Mouse (Mus musculus) forebrain, embryonic 10.5 days (tissue): ENCODE results near the gene Mvb12a. TPM values are rescaled to one million over a fixed set of nuclear protein-coding genes. Genes with fewer than 3 reads are reported as not detected.
A peak's percentile ranks its signal among the peaks of the same experiment; 100 is the strongest.

Experiments
- DNase-seq: peaks from one replicate; pipeline ENCODE4 v3.0.0-alpha.2; 2017; ENCODE audit warnings: low spot score; ENCODE audit errors: extremely low spot score
- H3K27ac ChIP-seq: fragments of 300-500 bp; sonication (generic); 2 replicates; pipeline ENCODE4 v1.5.1; 2016; ENCODE audit warnings: mild to moderate bottlenecking
- H3K27me3 ChIP-seq: fragments of 300-500 bp; sonication (generic); 2 replicates; pipeline ENCODE4 v1.6.1; 2016; ENCODE audit warnings: mild to moderate bottlenecking; ENCODE audit not compliant: poor library complexity, severe bottlenecking
- H3K36me3 ChIP-seq: fragments of 300-500 bp; sonication (generic); replicated peaks from 2 replicates; pipeline ENCODE4 v1.6.1; 2016; ENCODE audit warnings: mild to moderate bottlenecking, moderate library complexity
- H3K4me1 ChIP-seq: fragments of 300-500 bp; sonication (generic); 2 replicates; pipeline ENCODE4 v1.6.1; 2016
- H3K4me3 ChIP-seq: fragments of 300-500 bp; sonication (generic); 2 replicates; pipeline ENCODE4 v1.5.1; 2016; ENCODE audit warnings: mild to moderate bottlenecking, moderate library complexity
- H3K9me3 ChIP-seq: fragments of 300-500 bp; sonication (generic); 2 replicates; pipeline ENCODE4 v1.6.1; 2016; ENCODE audit warnings: mild to moderate bottlenecking, moderate library complexity
- WGBS: fragments of 180-500 bp; shearing (Covaris S2); methylation state at CpG from one replicate; pipeline ENCODE4 v1.1.7; 2016; 5-methylcytosine and 5-hydroxymethylcytosine counted together
- polyA plus RNA-seq: library from polyadenylated mRNA; unstranded; fragments of >200 nt; fragmentation: Nextera tagmentation; extraction: Ambion mirVana; gene quantifications from 2 replicates; pipeline ENCODE4 v1.2.1, GENCODE M21; 2016

The Mvb12a gene
- polyA plus RNA-seq, 1 experiment from 2014 or later: 66.0 TPM

- 79% methylated on average over 3 of the region's 3 CpGs for WGBS
- DNase-seq: no peak
- no peak overlapping the region for H3K4me3 ChIP-seq
Measured at GRCm38 (mm10) chr8:71560071-71560470, 17.3 kb downstream of the Mvb12a start.

DNA sequence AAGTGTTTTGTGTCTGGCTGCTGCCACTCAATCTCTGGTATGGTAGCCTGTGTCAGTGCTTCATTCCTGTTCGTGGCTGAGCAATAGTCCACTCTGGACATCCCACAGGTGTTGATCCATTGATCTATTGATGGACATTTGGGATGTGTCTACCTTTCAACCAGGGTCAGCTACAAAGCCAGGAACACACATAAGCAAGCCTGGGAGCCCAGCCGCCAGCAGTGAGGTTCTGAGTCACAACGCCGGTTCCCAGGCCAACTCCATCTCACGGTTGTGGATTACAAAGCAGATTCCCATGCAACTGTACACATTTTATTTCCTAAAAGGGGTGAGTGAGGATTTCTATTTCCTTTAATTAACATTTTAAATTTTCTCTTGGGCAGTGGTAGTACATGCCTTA, 18.0 kb downstream of the Mvb12a start:
- peaks cover 7% of the 10 kb centered on the region; the same call in 1 of the 2 replicates for H3K9me3 ChIP-seq
- H3K4me3 ChIP-seq: no peak overlapping the region
- no peak for DNase-seq
- no peaks in the 10 kb centered on the region for H3K36me3 ChIP-seq
- H3K27ac ChIP-seq: no peak overlapping the region
- peaks cover 22% of the 10 kb centered on the region for H3K4me1 ChIP-seq
- H3K27me3 ChIP-seq: peaks cover 98% of the 10 kb centered on the region
- WGBS: 83% methylated on average over 5 of the region's 5 CpGs

More at GRCm38 (mm10) chr8:71560071-71560470, 17.3 kb downstream of the Mvb12a start:
- no peak overlapping the region for H3K27ac ChIP-seq
- peaks cover 7% of the 10 kb centered on the region; the same call in 1 of the 2 replicates for H3K9me3 ChIP-seq
- H3K27me3 ChIP-seq: peaks cover 100% of the 10 kb centered on the region
- H3K4me1 ChIP-seq: peaks cover 22% of the 10 kb centered on the region
- H3K36me3 ChIP-seq: no peaks in the 10 kb centered on the region

DNA sequence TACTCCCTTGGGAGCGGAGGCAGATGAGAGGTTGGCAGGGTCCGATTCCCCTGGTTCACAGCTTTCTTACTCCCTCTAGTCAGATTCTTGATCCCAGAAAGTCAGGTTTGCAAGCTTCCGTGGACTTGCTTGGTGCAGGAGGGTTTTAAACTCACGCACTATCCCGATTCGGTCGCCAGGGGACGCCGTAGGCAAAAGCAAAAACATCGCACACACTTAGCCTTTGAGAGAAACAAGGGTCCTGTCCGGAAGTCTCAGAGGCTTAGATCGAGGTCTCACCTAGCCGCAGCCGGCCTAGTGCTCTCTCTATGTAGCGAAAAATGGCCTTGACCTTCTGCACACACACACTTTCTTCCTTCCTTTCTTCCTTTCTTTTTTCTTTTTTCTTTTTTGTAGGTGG, 18.7 kb downstream of the Mvb12a start:
- WGBS: 4% methylated on average over 15 of the region's 15 CpGs

GRCm38 (mm10) chr8:71562751-71563150, 20.0 kb downstream of the Mvb12a start:
- peaks cover 22% of the 10 kb centered on the region for H3K4me1 ChIP-seq
- WGBS: under 1% methylated on average over 33 of the region's 33 CpGs
- H3K36me3 ChIP-seq: no peaks in the 10 kb centered on the region
- 0 out of 2 replicates have a peak overlapping the region, but pooled peaks have one; percentile 26 for H3K27ac ChIP-seq
- H3K27me3 ChIP-seq: peaks cover 98% of the 10 kb centered on the region
- DNase-seq: peak; percentile 70
- H3K9me3 ChIP-seq: peaks cover 7% of the 10 kb centered on the region; the same call in 1 of the 2 replicates
- H3K4me3 ChIP-seq: peak overlapping the region; percentile 40

More for the DNA sequence above, 18.7 kb downstream of the Mvb12a start:
- H3K4me3 ChIP-seq: no peak overlapping the region
- peak; percentile 80 for DNase-seq
- H3K9me3 ChIP-seq: peaks cover 7% of the 10 kb centered on the region; the same call in 1 of the 2 replicates
- H3K36me3 ChIP-seq: no peaks in the 10 kb centered on the region
- H3K27ac ChIP-seq: no peak overlapping the region
- H3K27me3 ChIP-seq: peaks cover 98% of the 10 kb centered on the region
- H3K4me1 ChIP-seq: peaks cover 22% of the 10 kb centered on the region

GRCm38 (mm10) chr8:71563992-71564391, 21.3 kb downstream of the Mvb12a start:
- WGBS: 86% methylated on average over 4 of the region's 4 CpGs
- Histone ChIP-seq H3K36me3 (no peaks in the 10 kb centered on the region), H3K27ac (no peak overlapping the region), H3K27me3 (peaks cover 98% of the 10 kb centered on the region), H3K9me3 (peaks cover 7% of the 10 kb centered on the region; the same call in 1 of the 2 replicates), H3K4me3 (no peak overlapping the region), H3K4me1 (peaks cover 20% of the 10 kb centered on the region)
- no peak for DNase-seq

DNA sequence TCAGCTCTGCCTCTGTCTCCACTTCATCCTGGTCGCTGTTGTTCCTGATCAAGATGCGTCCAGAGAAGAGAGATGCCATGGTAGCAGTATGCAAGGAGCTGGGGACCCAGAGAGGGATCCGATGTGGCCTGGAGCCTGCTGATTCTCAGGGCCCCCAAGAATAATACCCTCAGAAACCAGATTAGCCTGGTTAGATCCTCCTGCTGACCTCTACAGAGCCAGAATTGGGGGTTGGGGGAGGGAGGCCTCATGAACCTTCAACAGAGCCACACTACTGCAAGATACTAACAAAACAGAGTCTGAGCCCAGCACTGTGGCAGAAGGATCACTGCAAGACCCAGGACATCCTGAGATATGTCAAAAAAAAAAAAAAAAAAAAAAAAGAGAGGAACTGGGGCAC, 23.8 kb downstream of the Mvb12a start, which contains the start of gene Nxnl1:
Gene Nxnl1 (minus strand): TSS at position 101 of the 400 bp plus-strand sequence.
- Histone ChIP-seq H3K4me1 (peaks cover 42% of the 10 kb centered on the region), H3K4me3 (no peak within 1 kb of the TSS), H3K9me3 (peaks cover 7% of the 10 kb centered on the region; the same call in 1 of the 2 replicates), H3K36me3 (no peaks in the 10 kb centered on the region), H3K27me3 (peaks cover 77% of the 10 kb centered on the region), H3K27ac (no peak within 1 kb of the TSS)
- DNase-seq: no peak
- WGBS: 57% methylated on average over 3 of the region's 3 CpGs

GRCm38 (mm10) chr8:71567587-71567986, 24.9 kb downstream of the Mvb12a start:
- DNase-seq: no peak
- H3K9me3 ChIP-seq: peaks cover 7% of the 10 kb centered on the region; the same call in 1 of the 2 replicates
- no peak overlapping the region for H3K4me3 ChIP-seq
- H3K27ac ChIP-seq: no peak overlapping the region
- H3K4me1 ChIP-seq: peaks cover 40% of the 10 kb centered on the region
- H3K36me3 ChIP-seq: no peaks in the 10 kb centered on the region
- WGBS: 80% methylated on average over 7 of the region's 7 CpGs
- peaks cover 73% of the 10 kb centered on the region for H3K27me3 ChIP-seq

- WGBS: 12% methylated on average over 13 of the region's 13 CpGs
- Histone ChIP-seq H3K27me3 (peaks cover 64% of the 10 kb centered on the region), H3K27ac (peak within 1 kb of the TSS; percentile 82)
Measured at GRCm38 (mm10) chr8:71568387-71568937, 25.7 kb downstream of the Mvb12a start, which contains the start of gene Slc27a1. TSS of gene Slc27a1 (plus strand) at chr8:71568882.

DNA sequence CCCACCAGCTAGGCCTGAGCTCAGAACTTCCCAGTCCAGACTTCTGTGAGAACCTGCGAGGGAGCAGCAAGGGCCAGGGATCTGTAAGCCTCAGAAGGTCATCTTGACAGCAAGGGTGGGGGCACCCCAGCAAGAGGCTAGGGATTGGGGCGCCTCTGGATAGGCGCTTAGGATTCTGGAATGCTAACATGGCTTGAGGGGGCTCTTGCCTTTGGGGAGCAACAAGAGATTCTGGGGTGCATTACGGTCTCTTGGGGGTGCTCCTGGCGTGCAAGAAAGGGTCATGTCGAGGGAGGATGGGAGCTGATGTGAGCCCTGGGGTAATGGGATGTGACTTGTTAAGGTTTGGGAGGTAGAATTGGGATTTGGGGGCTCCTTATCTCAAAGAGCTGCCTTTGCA, 26.2 kb downstream of the Mvb12a start:
- 17% methylated on average over 6 of the region's 6 CpGs for WGBS
- peak overlapping the region; percentile 67 for H3K4me3 ChIP-seq
- H3K4me1 ChIP-seq: peaks cover 41% of the 10 kb centered on the region
- peaks cover 60% of the 10 kb centered on the region for H3K27me3 ChIP-seq
- H3K36me3 ChIP-seq: no peaks in the 10 kb centered on the region
- H3K27ac ChIP-seq: peak overlapping the region; percentile 82
- peaks cover 5% of the 10 kb centered on the region; the same call in 1 of the 2 replicates for H3K9me3 ChIP-seq
- no peak for DNase-seq

More at GRCm38 (mm10) chr8:71568387-71568937, 25.7 kb downstream of the Mvb12a start, which contains the start of gene Slc27a1:
- peak within 1 kb of the TSS; percentile 67 for H3K4me3 ChIP-seq
- H3K4me1 ChIP-seq: peaks cover 41% of the 10 kb centered on the region
- no peak for DNase-seq
- H3K36me3 ChIP-seq: no peaks in the 10 kb centered on the region
- peaks cover 7% of the 10 kb centered on the region; the same call in 1 of the 2 replicates for H3K9me3 ChIP-seq

DNA sequence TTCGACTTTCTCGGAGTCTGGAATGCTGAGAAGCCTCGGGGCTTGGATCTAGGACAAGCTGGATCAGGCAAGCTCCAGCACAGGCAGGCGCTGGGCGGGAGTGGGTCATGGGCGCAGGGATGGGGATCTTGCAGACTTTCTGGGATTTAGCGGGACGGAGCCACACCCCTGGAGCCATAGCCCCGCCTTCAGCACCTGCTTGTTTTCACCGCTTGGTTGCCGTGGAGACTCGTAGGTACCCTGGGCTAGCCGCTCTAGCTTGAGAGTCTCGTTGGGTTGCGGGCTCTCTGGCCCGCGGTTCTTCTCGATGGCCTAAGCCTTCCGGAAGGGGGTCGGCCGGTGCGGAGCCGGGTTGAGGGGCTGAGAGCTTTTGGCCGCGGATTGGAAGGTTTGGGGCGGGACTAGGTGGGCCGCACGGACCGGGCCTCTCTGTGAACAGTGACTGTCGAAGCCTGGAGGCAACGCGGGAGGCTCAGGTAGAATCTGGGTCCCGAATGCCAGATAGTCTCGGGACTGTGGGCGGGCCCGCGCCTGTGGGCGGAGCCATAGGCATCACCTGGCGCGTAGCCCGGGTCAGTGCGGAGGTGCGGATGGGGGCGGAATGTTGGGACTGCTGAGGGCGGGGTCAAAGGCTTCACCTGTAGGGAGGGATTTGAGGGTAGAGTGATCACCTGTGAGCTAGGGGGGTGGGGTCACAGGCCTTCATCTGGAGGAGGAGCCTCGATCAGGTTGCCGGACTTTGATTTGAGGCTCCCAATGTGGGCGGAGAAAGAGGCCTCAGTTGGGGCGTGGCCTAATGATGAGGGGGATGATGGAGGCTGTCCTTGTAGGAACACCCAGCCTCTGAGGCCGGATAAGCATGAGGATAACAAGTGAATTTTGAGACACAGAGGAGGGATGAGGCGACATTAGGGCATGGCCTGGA, 26.9 kb downstream of the Mvb12a start:
- Histone ChIP-seq H3K27ac (peak overlapping the region; percentile 82), H3K36me3 (no peaks in the 10 kb centered on the region), H3K9me3 (no peaks in the 10 kb centered on the region), H3K4me1 (peaks cover 41% of the 10 kb centered on the region), H3K27me3 (peaks cover 53% of the 10 kb centered on the region), H3K4me3 (peak overlapping the region; percentile 67)
- peak; percentile 89 for DNase-seq
- under 1% methylated on average over 51 of the region's 51 CpGs for WGBS

DNA sequence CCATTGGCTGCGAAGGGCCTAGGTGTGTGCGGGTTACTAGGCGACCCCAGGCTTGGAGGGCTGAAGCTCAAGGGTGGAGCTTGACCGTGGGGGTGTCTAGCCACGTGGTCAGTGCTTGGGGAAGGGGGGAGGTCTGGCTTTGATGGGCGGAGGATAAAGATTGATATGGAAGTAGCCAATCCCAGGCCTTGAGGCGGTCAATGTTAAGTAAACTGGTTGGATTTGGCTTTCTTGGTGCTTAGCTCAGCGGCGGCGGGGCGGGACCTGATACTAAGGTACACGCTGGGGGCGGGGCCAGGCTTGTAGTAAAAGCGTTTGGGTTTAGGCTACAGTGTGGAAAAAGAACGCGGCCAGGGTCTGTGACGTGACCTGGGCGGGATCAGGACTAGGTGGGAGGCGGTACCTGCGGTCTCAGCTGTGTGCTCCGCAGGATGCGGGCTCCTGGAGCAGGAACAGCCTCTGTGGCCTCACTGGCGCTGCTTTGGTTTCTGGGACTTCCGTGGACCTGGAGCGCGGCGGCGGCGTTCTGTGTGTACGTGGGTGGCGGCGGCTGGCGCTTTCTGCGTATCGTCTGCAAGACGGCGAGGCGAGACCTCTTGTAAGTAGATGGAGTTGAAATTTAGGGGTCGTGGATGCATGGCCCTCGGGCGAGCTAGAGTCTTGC, 27.7 kb downstream of the Mvb12a start:
- H3K36me3 ChIP-seq: no peaks in the 10 kb centered on the region
- under 1% methylated on average over 41 of the region's 41 CpGs for WGBS
- no peaks in the 10 kb centered on the region for H3K9me3 ChIP-seq
- H3K27ac ChIP-seq: peak overlapping the region; percentile 82
- peak overlapping the region; percentile 67 for H3K4me3 ChIP-seq
- H3K4me1 ChIP-seq: peaks cover 41% of the 10 kb centered on the region
- H3K27me3 ChIP-seq: peaks cover 47% of the 10 kb centered on the region
- DNase-seq: peak; percentile 89

- Histone ChIP-seq H3K36me3 (no peaks in the 10 kb centered on the region), H3K9me3 (no peaks in the 10 kb centered on the region), H3K27me3 (peaks cover 30% of the 10 kb centered on the region), H3K4me3 (no peak overlapping the region), H3K4me1 (peaks cover 41% of the 10 kb centered on the region), H3K27ac (no peak overlapping the region)
- WGBS: 94% methylated on average over 2 of the region's 2 CpGs
- no peak for DNase-seq
Measured at GRCm38 (mm10) chr8:71572077-71572476, 29.4 kb downstream of the Mvb12a start.
